Mouse (Mus musculus) erythroblast, embryonic 14.5 days (primary cell): ENCODE data around the gene Stxbp4.

Source experiments
- GATA1 ChIP-seq: IDR thresholded peaks from 2 replicates; pipeline ENCODE4 v1.6.1; 2012; ENCODE audit warnings: low read length, inconsistent platforms, mixed read lengths
- TAL1 ChIP-seq: IDR thresholded peaks from 3 replicates; pipeline ENCODE4 v1.6.1; 2012; ENCODE audit warnings: low read length, inconsistent platforms, mixed read lengths

- TF ChIP-seq GATA1, result no peak
- no peak for TF ChIP-seq TAL1
Measured at GRCm38 (mm10) chr11:90677027-90677426, 39.1 kb upstream of the Stxbp4 start.
